Mouse (Mus musculus): Measurements from ENCODE around the gene Plekhh3. TPM values are rescaled to one million over a fixed set of nuclear protein-coding genes. Genes with fewer than 3 reads are reported as not detected.
"Not testable (repeated sequence)": the region's sequence is repeated elsewhere in the genome, so short reads cannot be mapped to it uniquely, and the experiment has no call there.

The Plekhh3 gene
- total RNA-seq, 2 experiments from 2014 or later, result 0.96 to 1.8 TPM

GRCm38 (mm10) chr11:101127075-101127474, 44.1 kb downstream of the Plekhh3 start:
- no peak for ATAC-seq (ENCODE audit: poor library complexity, severe bottlenecking)

GRCm38 (mm10) chr11:101125008-101125407, 46.1 kb downstream of the Plekhh3 start:
- ATAC-seq (ENCODE audit: poor library complexity, severe bottlenecking), result not testable (repeated sequence)

GRCm38 (mm10) chr11:101124494-101124893, 46.7 kb downstream of the Plekhh3 start:
- ATAC-seq (ENCODE audit: poor library complexity, severe bottlenecking), result not testable (repeated sequence)

- ATAC-seq (ENCODE audit: poor library complexity, severe bottlenecking), result no peak
Measured at GRCm38 (mm10) chr11:101120545-101121188, 50.5 kb downstream of the Plekhh3 start.

- peak; percentile 85 for ATAC-seq (ENCODE audit: poor library complexity, severe bottlenecking)
Measured at GRCm38 (mm10) chr11:101119761-101120544, 51.2 kb downstream of the Plekhh3 start, which contains the start of the genes Retreg3 and Tubg1. Retreg3 (minus strand) TSS chr11:101119893. Tubg1 (plus strand) TSS chr11:101119938.

GRCm38 (mm10) chr11:101119131-101119760, 51.9 kb downstream of the Plekhh3 start:
- ATAC-seq (ENCODE audit: poor library complexity, severe bottlenecking), result peak; percentile 62

GRCm38 (mm10) chr11:101118105-101118504, 53.0 kb downstream of the Plekhh3 start:
- no peak for ATAC-seq (ENCODE audit: poor library complexity, severe bottlenecking)

- ATAC-seq (ENCODE audit: poor library complexity, severe bottlenecking), result peak; percentile 22; the same call in 1 of the 2 replicates
Measured at GRCm38 (mm10) chr11:101115564-101115963, 55.6 kb downstream of the Plekhh3 start.

Other genes starting within 250 kb of the Plekhh3 start
- 61.5 and 79.5 TPM in 2 replicates for gene Stat3, start 231.8 kb downstream of the Plekhh3 start, total RNA-seq (2015)
- 103 and 184 TPM in 2 replicates for gene Stat3, start 231.8 kb downstream of the Plekhh3 start, total RNA-seq (2017)
- not detected in 2 replicates for gene Cavin1, start 200.5 kb downstream of the Plekhh3 start, total RNA-seq (2015)
- gene Cavin1, start 200.5 kb downstream of the Plekhh3 start, total RNA-seq (2017), result 0.15 TPM in 1 of 2 replicates, not detected in the other
- gene Atp6v0a1, start 161.9 kb downstream of the Plekhh3 start, total RNA-seq (2015), result 40.2 and 42.9 TPM in 2 replicates
- 35.2 and 46.1 TPM in 2 replicates for gene Atp6v0a1, start 161.9 kb downstream of the Plekhh3 start, total RNA-seq (2017)
- 7.2 and 7.9 TPM in 2 replicates for gene Naglu, start 101.3 kb downstream of the Plekhh3 start, total RNA-seq (2015)
- 8.9 and 9.1 TPM in 2 replicates for gene Naglu, start 101.3 kb downstream of the Plekhh3 start, total RNA-seq (2017)
- gene Hsd17b1, start 92.9 kb downstream of the Plekhh3 start, total RNA-seq (2015), result 0.11 and 0.45 TPM in 2 replicates
- 0.29 TPM in 1 of 2 replicates, not detected in the other for gene Hsd17b1, start 92.9 kb downstream of the Plekhh3 start, total RNA-seq (2017)
- gene Coasy, start 88.8 kb downstream of the Plekhh3 start, total RNA-seq (2015), result 10.6 and 13.1 TPM in 2 replicates
- 11.4 and 15.8 TPM in 2 replicates for gene Coasy, start 88.8 kb downstream of the Plekhh3 start, total RNA-seq (2017)
- 62.7 and 64.8 TPM in 2 replicates for gene Mlx, start 84.1 kb downstream of the Plekhh3 start, total RNA-seq (2015)
- gene Mlx, start 84.1 kb downstream of the Plekhh3 start, total RNA-seq (2017), result 79.3 and 96.0 TPM in 2 replicates
- 11.5 and 14.9 TPM in 2 replicates for gene Psmc3ip, start 75.9 kb downstream of the Plekhh3 start, total RNA-seq (2015)
- 21.3 and 24.1 TPM in 2 replicates for gene Psmc3ip, start 75.9 kb downstream of the Plekhh3 start, total RNA-seq (2017)
- gene Retreg3, start 51.5 kb downstream of the Plekhh3 start, total RNA-seq (2015), result 15.9 and 17.2 TPM in 2 replicates
- gene Retreg3, start 51.5 kb downstream of the Plekhh3 start, total RNA-seq (2017), result 48.1 and 53.1 TPM in 2 replicates
- 14.5 and 15.2 TPM in 2 replicates for gene Tubg1, start 51.4 kb downstream of the Plekhh3 start, total RNA-seq (2015)
- gene Tubg1, start 51.4 kb downstream of the Plekhh3 start, total RNA-seq (2017), result 32.2 and 34.4 TPM in 2 replicates
- not detected in 2 replicates for gene Tubg2, start 15.4 kb downstream of the Plekhh3 start, total RNA-seq (2015)
- not detected in 2 replicates for gene Tubg2, start 15.4 kb downstream of the Plekhh3 start, total RNA-seq (2017)
- gene Cntnap1, start 828 bp downstream of the Plekhh3 start, total RNA-seq (2015), result not detected in 2 replicates
- gene Cntnap1, start 828 bp downstream of the Plekhh3 start, total RNA-seq (2017), result 0.07 TPM in 1 of 2 replicates, not detected in the other
- gene Ccr10, start 4.1 kb upstream of the Plekhh3 start, total RNA-seq (2015), result 0.11 TPM in 1 of 2 replicates, not detected in the other
- gene Ccr10, start 4.1 kb upstream of the Plekhh3 start, total RNA-seq (2017), result 0.07 and 0.37 TPM in 2 replicates
- gene Ezh1, start 55.1 kb upstream of the Plekhh3 start, total RNA-seq (2015), result 20.0 and 20.8 TPM in 2 replicates
- gene Ezh1, start 55.1 kb upstream of the Plekhh3 start, total RNA-seq (2017), result 20.0 and 20.1 TPM in 2 replicates
- not detected in 2 replicates for gene Ramp2, start 74.7 kb upstream of the Plekhh3 start, total RNA-seq (2015)
- not detected in 2 replicates for gene Ramp2, start 74.7 kb upstream of the Plekhh3 start, total RNA-seq (2017)
- 169 and 184 TPM in 2 replicates for gene Vps25, start 82.4 kb upstream of the Plekhh3 start, total RNA-seq (2015)
- gene Vps25, start 82.4 kb upstream of the Plekhh3 start, total RNA-seq (2017), result 54.6 and 55.7 TPM in 2 replicates
- gene Wnk4, start 89.2 kb upstream of the Plekhh3 start, total RNA-seq (2015), result 0.27 TPM in 1 of 2 replicates, not detected in the other
- gene Wnk4, start 89.2 kb upstream of the Plekhh3 start, total RNA-seq (2017), result 0.15 TPM in 1 of 2 replicates, not detected in the other
- gene Cntd1, start 107.7 kb upstream of the Plekhh3 start, total RNA-seq (2015), result 1.2 and 1.6 TPM in 2 replicates
- 1.7 TPM in 2 replicates for gene Cntd1, start 107.7 kb upstream of the Plekhh3 start, total RNA-seq (2017)
- 69.8 and 71.2 TPM in 2 replicates for gene Coa3, start 107.8 kb upstream of the Plekhh3 start, total RNA-seq (2015)
- 23.2 and 33.6 TPM in 2 replicates for gene Coa3, start 107.8 kb upstream of the Plekhh3 start, total RNA-seq (2017)
- 62.2 and 68.0 TPM in 2 replicates for gene Becn1, start 130.9 kb upstream of the Plekhh3 start, total RNA-seq (2015)
- gene Becn1, start 130.9 kb upstream of the Plekhh3 start, total RNA-seq (2017), result 129 and 168 TPM in 2 replicates
- 90.6 and 116 TPM in 2 replicates for gene Psme3, start 144.9 kb upstream of the Plekhh3 start, total RNA-seq (2015)
- 62.1 and 91.5 TPM in 2 replicates for gene Psme3, start 144.9 kb upstream of the Plekhh3 start, total RNA-seq (2017)
- gene Aoc2, start 153.7 kb upstream of the Plekhh3 start, total RNA-seq (2015), result 0.98 and 2.1 TPM in 2 replicates
- 0.95 and 1.4 TPM in 2 replicates for gene Aoc2, start 153.7 kb upstream of the Plekhh3 start, total RNA-seq (2017)
- 0.05 TPM in 1 of 2 replicates, not detected in the other for gene Aoc3, start 159.3 kb upstream of the Plekhh3 start, total RNA-seq (2015)
- not detected in 2 replicates for gene Aoc3, start 159.3 kb upstream of the Plekhh3 start, total RNA-seq (2017)
- gene G6pc, start 196.2 kb upstream of the Plekhh3 start, total RNA-seq (2015), result not detected in 2 replicates
- not detected in 2 replicates for gene G6pc, start 196.2 kb upstream of the Plekhh3 start, total RNA-seq (2017)
- 11.6 and 18.1 TPM in 2 replicates for gene Aarsd1, start 246.3 kb upstream of the Plekhh3 start, total RNA-seq (2015)
- gene Aarsd1, start 246.3 kb upstream of the Plekhh3 start, total RNA-seq (2017), result 22.9 and 28.9 TPM in 2 replicates

All from megakaryocyte, adult 5-6 weeks (primary cell).